Mouse (Mus musculus) forebrain, embryonic 13.5 days (tissue): ENCODE data around the gene Gm4894. TPM values are rescaled to one million over a fixed set of nuclear protein-coding genes. Genes with fewer than 3 reads are reported as not detected.

Experiments
- ATAC-seq: fragments of 200-750 bp; cut with Nextera tagmentation; 2 replicates; pipeline ENCODE4 v1.8.0; 2017
- H3K27ac ChIP-seq: fragments of 300-500 bp; sonication (generic); 2 replicates; pipeline ENCODE4 v1.5.1; 2015; ENCODE audit warnings: inconsistent platforms, mild to moderate bottlenecking, moderate library complexity
- H3K27me3 ChIP-seq: fragments of 300-500 bp; sonication (generic); 2 replicates; pipeline ENCODE4 v1.6.1; 2015; ENCODE audit warnings: mild to moderate bottlenecking, inconsistent platforms
- H3K36me3 ChIP-seq: fragments of 300-500 bp; sonication (generic); 2 replicates; pipeline ENCODE4 v1.6.1; 2015; ENCODE audit warnings: mild to moderate bottlenecking, inconsistent platforms; ENCODE audit not compliant: poor library complexity, severe bottlenecking
- H3K4me1 ChIP-seq: fragments of 300-500 bp; sonication (generic); 2 replicates; pipeline ENCODE4 v1.6.1; 2015; ENCODE audit warnings: inconsistent platforms
- H3K4me2 ChIP-seq: fragments of 300-500 bp; sonication (generic); 2 replicates; pipeline ENCODE4 v1.6.1; 2015; ENCODE audit warnings: inconsistent platforms, mild to moderate bottlenecking, moderate library complexity
- H3K4me3 ChIP-seq: fragments of 300-500 bp; sonication (generic); 2 replicates; pipeline ENCODE4 v1.5.1; 2015; ENCODE audit warnings: mild to moderate bottlenecking, inconsistent platforms
- H3K9ac ChIP-seq: fragments of 300-500 bp; sonication (generic); 2 replicates; pipeline ENCODE4 v1.6.1; 2015; ENCODE audit warnings: mild to moderate bottlenecking, inconsistent platforms
- H3K9me3 ChIP-seq: fragments of 300-500 bp; sonication (generic); replicated peaks from 2 replicates; pipeline ENCODE4 v1.6.1; 2016; ENCODE audit warnings: inconsistent platforms
- WGBS: fragments of 180-500 bp; shearing (Covaris S2); methylation state at CpG from one replicate; pipeline ENCODE4 v1.1.7; 2015; 5-methylcytosine and 5-hydroxymethylcytosine counted together
- polyA plus RNA-seq: library from polyadenylated mRNA; unstranded; fragments of >200 nt; fragmentation: Nextera tagmentation; extraction: Ambion mirVana; gene quantifications from 2 replicates; pipeline ENCODE4 v1.2.1, GENCODE M21; 2015

Gm4894 gene
- not detected in 2 replicates for polyA plus RNA-seq

- ATAC-seq = no peak
- Histone ChIP-seq H3K36me3 (no peaks in the 10 kb centered on the region), H3K4me1 (no peaks in the 10 kb centered on the region), H3K9me3 (no peaks in the 10 kb centered on the region), H3K4me2 (no peak within 1 kb of the TSS), H3K27me3 (no peaks in the 10 kb centered on the region), H3K4me3 (no peak within 1 kb of the TSS), H3K9ac (no peak within 1 kb of the TSS), H3K27ac (no peak within 1 kb of the TSS)
- WGBS = 76% methylated on average over 6 of the region's 6 CpGs
These were observed at the start of gene Gm4894 for GRCm38 (mm10) chr9:49250231-49250630. Gene Gm4894, plus strand, starts transcription at chr9:49250531.

- Histone ChIP-seq H3K9me3 (no peaks in the 10 kb centered on the region), H3K36me3 (no peaks in the 10 kb centered on the region), H3K9ac (no peak overlapping the region), H3K27ac (no peak overlapping the region), H3K4me1 (peaks cover 21% of the 10 kb centered on the region), H3K27me3 (no peaks in the 10 kb centered on the region), H3K4me2 (no peak overlapping the region), H3K4me3 (no peak overlapping the region)
- no peak for ATAC-seq
- 45% methylated on average over 15 of the region's 15 CpGs for WGBS
These were observed 44.0 kb upstream of the Gm4894 start for GRCm38 (mm10) chr9:49206331-49206730.

DNA sequence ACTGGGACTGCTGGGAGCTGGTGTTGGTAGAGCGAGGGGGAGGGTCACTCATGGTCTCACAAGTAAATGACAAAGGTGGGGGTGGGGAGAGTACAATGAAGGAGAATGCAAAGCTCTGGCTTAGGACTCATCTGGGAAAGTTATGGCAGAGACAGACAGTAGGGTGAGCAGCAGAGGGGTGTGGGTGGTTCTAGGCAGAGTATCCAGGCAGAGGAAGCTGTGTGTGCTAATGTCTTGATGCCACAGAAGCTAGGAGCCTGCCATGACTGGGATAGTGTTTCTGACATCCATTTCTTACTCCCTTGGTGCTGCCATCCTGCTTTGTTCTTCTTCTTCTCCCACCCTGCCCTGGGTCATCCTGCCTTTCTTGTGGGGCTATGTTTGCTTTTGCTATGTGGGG, 38.8 kb upstream of the Gm4894 start:
- no peaks in the 10 kb centered on the region for H3K9me3 ChIP-seq
- H3K4me3 ChIP-seq = no peak overlapping the region
- H3K9ac ChIP-seq = no peak overlapping the region
- H3K36me3 ChIP-seq = no peaks in the 10 kb centered on the region
- H3K27ac ChIP-seq = no peak overlapping the region
- H3K27me3 ChIP-seq = 0 out of 2 replicates have a peak, but pooled peaks cover 5% of the 10 kb centered on the region
- H3K4me2 ChIP-seq = no peak overlapping the region
- WGBS = 83% methylated on average over 1 of the region's 1 CpGs
- H3K4me1 ChIP-seq = peaks cover 18% of the 10 kb centered on the region
- ATAC-seq = no peak

DNA sequence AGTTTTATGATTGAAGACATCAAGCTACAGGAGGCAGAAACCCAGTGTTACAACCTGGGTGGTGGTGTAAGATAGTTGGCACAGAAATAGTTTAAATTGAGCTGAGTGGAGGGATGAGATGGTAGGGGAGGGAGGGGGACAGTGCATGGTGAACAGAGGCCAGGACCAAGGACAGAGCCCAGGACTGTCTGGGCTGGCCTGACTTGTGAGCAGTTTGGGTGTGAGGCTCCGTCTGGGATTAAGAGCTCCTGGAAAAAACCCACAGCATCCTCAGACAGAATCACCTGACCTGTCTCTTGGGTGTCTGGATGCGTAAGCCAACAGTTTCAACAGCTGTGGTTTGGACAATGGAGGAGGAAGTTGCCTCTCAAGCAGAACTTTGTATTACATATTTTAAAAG, 35.6 kb upstream of the Gm4894 start:
- H3K27me3 ChIP-seq = 0 out of 2 replicates have a peak, but pooled peaks cover 5% of the 10 kb centered on the region
- H3K9ac ChIP-seq = no peak overlapping the region
- H3K4me3 ChIP-seq = no peak overlapping the region
- H3K27ac ChIP-seq = no peak overlapping the region
- H3K9me3 ChIP-seq = no peaks in the 10 kb centered on the region
- no peak overlapping the region for H3K4me2 ChIP-seq
- WGBS = 42% methylated on average over 2 of the region's 2 CpGs
- H3K4me1 ChIP-seq = peaks cover 31% of the 10 kb centered on the region
- ATAC-seq = no peak
- no peaks in the 10 kb centered on the region for H3K36me3 ChIP-seq

GRCm38 (mm10) chr9:49217626-49218607, 32.4 kb upstream of the Gm4894 start:
- peak; percentile 75 for ATAC-seq

GRCm38 (mm10) chr9:49224488-49224887, 25.8 kb upstream of the Gm4894 start:
- Histone ChIP-seq H3K4me1 (no peaks in the 10 kb centered on the region), H3K4me2 (no peak overlapping the region), H3K9ac (no peak overlapping the region), H3K9me3 (no peaks in the 10 kb centered on the region), H3K4me3 (no peak overlapping the region), H3K27ac (no peak overlapping the region), H3K36me3 (no peaks in the 10 kb centered on the region), H3K27me3 (no peaks in the 10 kb centered on the region)
- 79% methylated on average over 10 of the region's 10 CpGs for WGBS
- no peak for ATAC-seq

More at GRCm38 (mm10) chr9:49217626-49218607, 32.4 kb upstream of the Gm4894 start:
- Histone ChIP-seq H3K27me3 (0 out of 2 replicates have a peak, but pooled peaks cover 5% of the 10 kb centered on the region), H3K4me3 (no peak overlapping the region), H3K27ac (0 out of 2 replicates have a peak overlapping the region, but pooled peaks have one; percentile 41), H3K4me1 (peaks cover 18% of the 10 kb centered on the region), H3K36me3 (no peaks in the 10 kb centered on the region), H3K4me2 (peak overlapping the region; percentile 44), H3K9me3 (no peaks in the 10 kb centered on the region), H3K9ac (no peak overlapping the region; the same call in 1 of the 2 replicates)
- 27% methylated on average over 20 of the region's 20 CpGs for WGBS

GRCm38 (mm10) chr9:49227442-49227841, 22.9 kb upstream of the Gm4894 start:
- Histone ChIP-seq H3K4me2 (no peak overlapping the region), H3K36me3 (no peaks in the 10 kb centered on the region), H3K4me3 (no peak overlapping the region), H3K9me3 (no peaks in the 10 kb centered on the region), H3K27me3 (no peaks in the 10 kb centered on the region), H3K27ac (no peak overlapping the region), H3K9ac (no peak overlapping the region), H3K4me1 (no peaks in the 10 kb centered on the region)
- WGBS = 82% methylated on average over 9 of the region's 9 CpGs
- no peak for ATAC-seq

- no peaks in the 10 kb centered on the region for H3K9me3 ChIP-seq
These were observed 21.3 kb upstream of the Gm4894 start for GRCm38 (mm10) chr9:49229054-49229453.

DNA sequence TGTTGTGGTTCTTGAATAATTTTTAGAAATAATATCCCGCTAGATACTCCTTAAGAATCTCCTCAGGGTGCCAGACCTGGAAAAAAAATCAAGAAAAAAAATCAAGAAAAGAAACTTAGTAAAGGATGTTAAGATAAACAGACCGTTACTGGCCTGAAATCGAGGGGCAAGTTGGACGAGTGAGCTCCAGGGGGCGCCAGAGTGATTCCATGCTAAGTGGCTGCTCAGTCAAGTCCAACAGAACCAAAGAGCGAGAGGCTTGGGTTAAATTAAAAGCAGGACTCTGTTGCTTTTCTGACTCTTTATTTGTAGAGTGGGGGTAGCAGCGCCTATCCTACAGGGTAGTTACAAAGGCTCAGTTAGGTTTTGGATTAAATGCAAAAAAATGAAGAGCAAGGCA, 3.5 kb upstream of the Gm4894 start:
- Histone ChIP-seq H3K4me1 (no peaks in the 10 kb centered on the region), H3K27ac (no peak overlapping the region), H3K9ac (no peak overlapping the region), H3K36me3 (no peaks in the 10 kb centered on the region), H3K4me3 (no peak overlapping the region), H3K27me3 (no peaks in the 10 kb centered on the region), H3K9me3 (no peaks in the 10 kb centered on the region), H3K4me2 (no peak overlapping the region)
- 38% methylated on average over 7 of the region's 7 CpGs for WGBS
- ATAC-seq = no peak

More at GRCm38 (mm10) chr9:49229054-49229453, 21.3 kb upstream of the Gm4894 start:
- no peak overlapping the region for H3K9ac ChIP-seq
- H3K27me3 ChIP-seq = no peaks in the 10 kb centered on the region
- H3K4me2 ChIP-seq = no peak overlapping the region
- WGBS = 89% methylated on average over 2 of the region's 2 CpGs
- H3K4me1 ChIP-seq = no peaks in the 10 kb centered on the region
- no peak for ATAC-seq
- H3K4me3 ChIP-seq = no peak overlapping the region
- no peak overlapping the region for H3K27ac ChIP-seq
- no peaks in the 10 kb centered on the region for H3K36me3 ChIP-seq

DNA sequence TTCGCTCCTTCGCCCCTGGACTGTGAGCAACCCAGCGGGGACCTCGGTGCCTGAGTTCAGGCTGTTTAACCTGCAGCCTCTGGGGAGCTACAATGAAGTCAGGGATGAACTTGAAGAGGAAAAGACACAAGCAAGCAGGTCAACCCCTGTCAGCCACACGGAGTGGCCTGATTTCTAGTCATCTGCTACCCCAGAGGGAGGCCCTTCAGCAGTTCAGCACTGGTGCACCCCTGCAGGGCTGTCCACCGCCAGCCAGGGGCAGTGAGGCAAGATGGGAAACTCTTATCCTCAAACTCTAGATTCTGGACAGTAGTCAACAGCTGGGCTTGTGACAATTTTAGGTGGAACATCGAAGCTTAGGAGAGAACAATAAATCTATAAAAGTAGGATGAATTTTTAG, 18.6 kb downstream of the Gm4894 start:
- Histone ChIP-seq H3K27me3 (no peaks in the 10 kb centered on the region), H3K4me2 (no peak overlapping the region), H3K27ac (no peak overlapping the region), H3K9ac (no peak overlapping the region), H3K9me3 (no peaks in the 10 kb centered on the region), H3K4me3 (no peak overlapping the region), H3K36me3 (no peaks in the 10 kb centered on the region), H3K4me1 (peaks cover 12% of the 10 kb centered on the region; the same call in 1 of the 2 replicates)
- no peak for ATAC-seq
- 67% methylated on average over 7 of the region's 7 CpGs for WGBS

GRCm38 (mm10) chr9:49273566-49273965, 23.2 kb downstream of the Gm4894 start:
- no peak overlapping the region for H3K9ac ChIP-seq
- H3K27me3 ChIP-seq = no peaks in the 10 kb centered on the region
- ATAC-seq = no peak
- peaks cover 25% of the 10 kb centered on the region for H3K4me1 ChIP-seq
- no peaks in the 10 kb centered on the region for H3K36me3 ChIP-seq
- 49% methylated on average over 7 of the region's 7 CpGs for WGBS
- no peaks in the 10 kb centered on the region for H3K9me3 ChIP-seq
- H3K27ac ChIP-seq = no peak overlapping the region
- H3K4me2 ChIP-seq = no peak overlapping the region
- no peak overlapping the region for H3K4me3 ChIP-seq

- Histone ChIP-seq H3K9me3 (no peaks in the 10 kb centered on the region), H3K27ac (peak overlapping the region; percentile 48; the same call in 1 of the 2 replicates), H3K27me3 (no peaks in the 10 kb centered on the region), H3K36me3 (no peaks in the 10 kb centered on the region), H3K4me3 (no peak overlapping the region), H3K4me1 (peaks cover 20% of the 10 kb centered on the region), H3K9ac (no peak overlapping the region), H3K4me2 (no peak overlapping the region)
- 0 out of 2 replicates have a peak, but pooled peaks have one; percentile 38 for ATAC-seq
- WGBS = 26% methylated on average over 4 of the region's 4 CpGs
These were observed 25.6 kb downstream of the Gm4894 start for GRCm38 (mm10) chr9:49275976-49276375.
